Mouse (Mus musculus): ENCODE measurements around the gene Coro2a.

GRCm38 (mm10) chr4:46539167-46539566 lies 62.8 kb downstream of the Coro2a start:
- no peak for TF ChIP-seq CTCF (conservative IDR thresholded peaks at IDR 0.05; ENCODE audit: low read length)
- TF ChIP-seq POU5F1 (IDR thresholded peaks at IDR 0.05; ENCODE audit: borderline replicate concordance, low read length): no peak
- no peak for TF ChIP-seq NANOG (IDR thresholded peaks at IDR 0.05; ENCODE audit: borderline replicate concordance, low read length)

All from E14TG2a.4 (cell line).